Mouse (Mus musculus): ENCODE data around the gene Khdc1b. TPM values are rescaled to one million over a fixed set of nuclear protein-coding genes. Genes with fewer than 3 reads are reported as not detected.
"Not testable (repeated sequence)": the region's sequence is repeated elsewhere in the genome, so short reads cannot be mapped to it uniquely, and the experiment has no call there.

Khdc1b gene
- total and polyA plus RNA-seq, 3 experiments = not detected

- H3K27me3 ChIP-seq (ENCODE audit: control insufficient read depth in 1 of 2, insufficient read depth in 2 of 2, low read length in 2 of 2) = no peaks in the 10 kb centered on the region
- peaks cover 2 to 17% of the 10 kb centered on the region in 2 experiments; a peak in 3 of 4 replicates for H3K4me1 ChIP-seq (ENCODE audit: control insufficient read depth in 1 of 2, insufficient read depth in 2 of 2, low read length in 2 of 2)
- TF ChIP-seq SIN3A (IDR thresholded peaks at IDR 0.05; ENCODE audit: low read length) (no peak), RCOR1 (IDR thresholded peaks at IDR 0.05; ENCODE audit: low read depth, low read length) (peak; percentile 54; the same call in 1 of the 2 replicates), EP300 (IDR thresholded peaks at IDR 0.05; ENCODE audit: low read depth in 1 of 2, low read length in 2 of 2) (peak in 1 of 2 experiments; percentile 57; a peak in 2 of 4 replicates), ETS1 (IDR thresholded peaks at IDR 0.05; ENCODE audit: low read depth, low read length) (peak; percentile 49; the same call in 1 of the 2 replicates), CHD1 (IDR thresholded peaks at IDR 0.05; ENCODE audit: low read depth, low read length) (no peak), USF2 (IDR thresholded peaks at IDR 0.05; ENCODE audit: borderline replicate concordance in 1 of 2, insufficient read depth in 1 of 2, low read depth in 1 of 2, low read length in 2 of 2) (no peak), RAD21 (IDR thresholded peaks at IDR 0.05; ENCODE audit: low read depth, low read length) (peak; percentile 93), CHD2 (IDR thresholded peaks at IDR 0.05; ENCODE audit: low read length) (no peak), TCF12 (IDR thresholded peaks at IDR 0.05; ENCODE audit: low read depth, low read length) (peak; percentile 51; the same call in 1 of the 2 replicates), ZC3H11A (IDR thresholded peaks at IDR 0.05; ENCODE audit: low read depth, low read length) (peak; percentile 92), MEF2A (IDR thresholded peaks at IDR 0.05; ENCODE audit: extremely low read depth, insufficient replicate concordance, low read depth, low read length, poor library complexity, severe bottlenecking) (no peak), SMC3 (IDR thresholded peaks at IDR 0.05; ENCODE audit: low read depth, low read length) (peak; percentile 85), GATA1 (IDR thresholded peaks at IDR 0.05; ENCODE audit: low read depth, low read length) (peak; percentile 70), ZMIZ1 (IDR thresholded peaks at IDR 0.05; ENCODE audit: low read depth, low read length) (no peak), MYB (IDR thresholded peaks at IDR 0.05; ENCODE audit: low read depth, low read length) (no peak), TBP (IDR thresholded peaks at IDR 0.05; ENCODE audit: low read depth, low read length) (0 out of 2 replicates have a peak, but pooled peaks have one; percentile 10), CTCF (IDR thresholded peaks at IDR 0.05 in 2 of 3, conservative IDR thresholded peaks at IDR 0.05 in 1 of 3; ENCODE audit: control insufficient read depth in 1 of 3, insufficient read depth in 1 of 3, low read depth in 2 of 3, low read length in 3 of 3, poor library complexity in 1 of 3, severe bottlenecking in 1 of 3) (peak; percentile 67 to 91 (median 82))
- H3K27ac ChIP-seq (ENCODE audit: control insufficient read depth, low read depth, low read length) = peak overlapping the region; percentile 91
- H3K9ac ChIP-seq (ENCODE audit: control insufficient read depth, low read depth, low read length, poor library complexity, severe bottlenecking) = peak overlapping the region; percentile 69
- DNase-seq (ENCODE audit: low read depth, low spot score) = peak; percentile 88
- no peaks in the 10 kb centered on the region; the same call in 1 of the 2 replicates for H3K79me2 ChIP-seq (ENCODE audit: control insufficient read depth, insufficient read depth, low read length, poor library complexity)
- peak overlapping the region; percentile 16 to 43; a peak in 3 of 4 replicates for H3K4me3 ChIP-seq (ENCODE audit: control insufficient read depth in 1 of 2, insufficient read depth in 1 of 2, low read depth in 2 of 2, low read length in 2 of 2)
- no peaks in the 10 kb centered on the region for H3K9me3 ChIP-seq (replicated peaks; ENCODE audit: insufficient read depth, low read length)
- H3K36me3 ChIP-seq (ENCODE audit: control insufficient read depth in 1 of 2, insufficient read depth in 2 of 2, low read length in 2 of 2) = peaks cover 0 to 15% of the 10 kb centered on the region in 2 experiments; a peak in 2 of 4 replicates
Measured at GRCm38 (mm10) chr1:21344253-21344652, 39.1 kb upstream of the Khdc1b start.

DNA sequence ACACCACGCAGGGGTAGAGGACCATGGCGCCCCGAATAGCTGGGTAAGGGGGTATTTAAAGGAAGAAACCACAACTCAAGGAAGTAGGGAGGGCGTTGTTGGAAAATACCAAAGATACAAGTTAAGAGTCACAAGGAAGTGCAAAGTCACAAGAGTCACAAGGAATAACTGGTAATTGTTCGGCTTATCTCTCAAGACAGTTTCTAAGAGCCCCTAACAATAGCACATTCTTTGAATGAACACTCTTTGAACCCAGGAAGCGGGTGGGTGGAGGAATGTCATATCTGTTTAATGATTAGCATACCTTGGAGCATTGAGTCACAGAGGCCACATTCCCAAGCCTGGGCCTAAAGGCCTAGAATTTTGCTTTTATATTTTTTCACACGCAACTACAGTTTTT is 38.6 kb upstream of the Khdc1b start:
- H3K9me3 ChIP-seq (replicated peaks; ENCODE audit: insufficient read depth, low read length); H3K79me2 ChIP-seq (ENCODE audit: control insufficient read depth, insufficient read depth, low read length, poor library complexity); H3K27me3 ChIP-seq (ENCODE audit: control insufficient read depth in 1 of 2, insufficient read depth in 2 of 2, low read length in 2 of 2): not testable (repeated sequence)
- Histone ChIP-seq H3K27ac (ENCODE audit: control insufficient read depth, low read depth, low read length) (peak overlapping the region; percentile 91), H3K36me3 (ENCODE audit: control insufficient read depth in 1 of 2, insufficient read depth in 2 of 2, low read length in 2 of 2) (peaks cover 0 to 15% of the 10 kb centered on the region in 2 experiments; a peak in 2 of 4 replicates), H3K4me1 (ENCODE audit: control insufficient read depth in 1 of 2, insufficient read depth in 2 of 2, low read length in 2 of 2) (peaks cover 2 to 17% of the 10 kb centered on the region in 2 experiments; a peak in 3 of 4 replicates), H3K4me3 (ENCODE audit: control insufficient read depth in 1 of 2, insufficient read depth in 1 of 2, low read depth in 2 of 2, low read length in 2 of 2) (peak overlapping the region; percentile 16 to 43; a peak in 3 of 4 replicates), H3K9ac (ENCODE audit: control insufficient read depth, low read depth, low read length, poor library complexity, severe bottlenecking) (peak overlapping the region; percentile 69)
- TF ChIP-seq TBP (IDR thresholded peaks at IDR 0.05; ENCODE audit: low read depth, low read length) (peak; percentile 10; the same call in 1 of the 2 replicates), EP300 (IDR thresholded peaks at IDR 0.05; ENCODE audit: low read depth in 1 of 2, low read length in 2 of 2) (peak; percentile 52 to 73; a peak in 3 of 4 replicates), GATA1 (IDR thresholded peaks at IDR 0.05; ENCODE audit: low read depth, low read length) (peak; percentile 28; the same call in 1 of the 2 replicates)
- peak; percentile 50 for DNase-seq (ENCODE audit: low read depth, low spot score)

All from MEL (cell line).